Mouse (Mus musculus) spleen, adult 2 months (tissue): ENCODE results near the gene Rin3. TPM values are rescaled to one million over a fixed set of nuclear protein-coding genes. Genes with fewer than 3 reads are reported as not detected.

Experiments used
- DNase-seq, 2 experiments: peaks; one replicate each; pipeline versions ENCODE4 v3.0.0 to v3.0.0-alpha.2; 2012 to 2021; ENCODE audit warnings: low spot score in 2 of 2, low read depth in 1 of 2
- H3K27ac ChIP-seq: fragments of 200-500 bp; 2 replicates; pipeline ENCODE4 v1.5.1; 2012; ENCODE audit warnings: low read length, inconsistent platforms; ENCODE audit not compliant: insufficient read depth
- H3K27me3 ChIP-seq: fragments of 200-500 bp; 2 replicates; pipeline ENCODE4 v1.6.1; 2012; ENCODE audit warnings: mild to moderate bottlenecking, moderate library complexity, low read length, inconsistent platforms; ENCODE audit not compliant: control insufficient read depth, insufficient read depth
- H3K36me3 ChIP-seq: fragments of 200-500 bp; 2 replicates; pipeline ENCODE4 v1.6.1; 2012; ENCODE audit warnings: mild to moderate bottlenecking, low read length, inconsistent platforms; ENCODE audit not compliant: control insufficient read depth, insufficient read depth
- H3K4me1 ChIP-seq: fragments of 200-500 bp; 2 replicates; pipeline ENCODE4 v1.6.1; 2011; ENCODE audit warnings: inconsistent platforms; ENCODE audit not compliant: control insufficient read depth, insufficient read depth, insufficient read length
- H3K4me3 ChIP-seq: fragments of 200-500 bp; 2 replicates; pipeline ENCODE4 v1.5.1; 2011; ENCODE audit warnings: mild to moderate bottlenecking, inconsistent platforms; ENCODE audit not compliant: insufficient read depth, insufficient read length; ENCODE audit errors: extremely low read depth
- CTCF ChIP-seq: fragments of 200-500 bp; IDR thresholded peaks from 2 replicates; pipeline ENCODE4 v1.5.1; 2011; ENCODE audit warnings: mild to moderate bottlenecking, inconsistent platforms; ENCODE audit not compliant: insufficient read depth, insufficient read length, insufficient replicate concordance; ENCODE audit errors: extremely low read depth
- POLR2A ChIP-seq: fragments of 200-500 bp; IDR thresholded peaks from 2 replicates; pipeline ENCODE4 v1.6.1; 2011; ENCODE audit warnings: low read depth, low read length, inconsistent platforms
- WGBS: fragments of 180-500 bp; shearing (Covaris S2); methylation state at CpG from one replicate; pipeline ENCODE4 v1.1.7; 2018; 5-methylcytosine and 5-hydroxymethylcytosine counted together
- polyA plus RNA-seq: library from polyadenylated mRNA; depleted of rRNA; stranded (reverse); fragments of >200 nt; gene quantifications from 2 replicates; pipeline ENCODE4 v1.2.3, GENCODE M21; 2012

The Rin3 gene
- polyA plus RNA-seq, 1 experiment, result 63.4 TPM

- no peak overlapping the region for H3K4me3 ChIP-seq
- peaks cover 2% of the 10 kb centered on the region; the same call in 1 of the 2 replicates for H3K36me3 ChIP-seq
- TF ChIP-seq POLR2A (no peak), CTCF (no peak)
- DNase-seq, result no peak
- peaks cover 16% of the 10 kb centered on the region; the same call in 1 of the 2 replicates for H3K4me1 ChIP-seq
- no peak overlapping the region for H3K27ac ChIP-seq
- 80% methylated on average over 4 of the region's 4 CpGs for WGBS
- no peaks in the 10 kb centered on the region for H3K27me3 ChIP-seq
Observed at GRCm38 (mm10) chr12:102327525-102327924, 44.7 kb downstream of the Rin3 start.

- Histone ChIP-seq H3K4me1 (peaks cover 16% of the 10 kb centered on the region; the same call in 1 of the 2 replicates), H3K4me3 (no peak overlapping the region), H3K27ac (no peak overlapping the region), H3K27me3 (no peaks in the 10 kb centered on the region), H3K36me3 (peaks cover 2% of the 10 kb centered on the region; the same call in 1 of the 2 replicates)
- TF ChIP-seq POLR2A (no peak), CTCF (no peak)
- DNase-seq, result no peak
- WGBS, result 90% methylated on average over 4 of the region's 4 CpGs
Observed at GRCm38 (mm10) chr12:102328090-102328489, 45.2 kb downstream of the Rin3 start.

- TF ChIP-seq POLR2A (no peak), CTCF (no peak)
- 44% methylated on average over 4 of the region's 4 CpGs for WGBS
- Histone ChIP-seq H3K27me3 (no peaks in the 10 kb centered on the region), H3K36me3 (peaks cover 2% of the 10 kb centered on the region; the same call in 1 of the 2 replicates), H3K4me1 (peaks cover 21% of the 10 kb centered on the region; the same call in 1 of the 2 replicates), H3K27ac (no peak overlapping the region), H3K4me3 (no peak overlapping the region)
- peak in 1 of 2 experiments; percentile 51 for DNase-seq
Observed at GRCm38 (mm10) chr12:102330188-102330587, 47.3 kb downstream of the Rin3 start.

- H3K27me3 ChIP-seq, result no peaks in the 10 kb centered on the region
- no peak for DNase-seq
- H3K27ac ChIP-seq, result no peak overlapping the region
- peaks cover 2% of the 10 kb centered on the region; the same call in 1 of the 2 replicates for H3K36me3 ChIP-seq
- H3K4me3 ChIP-seq, result no peak overlapping the region
- TF ChIP-seq CTCF (no peak), POLR2A (no peak)
- peaks cover 21% of the 10 kb centered on the region; the same call in 1 of the 2 replicates for H3K4me1 ChIP-seq
Observed at GRCm38 (mm10) chr12:102330731-102331130, 47.9 kb downstream of the Rin3 start.

GRCm38 (mm10) chr12:102333101-102333500 lies 50.3 kb downstream of the Rin3 start:
- no peak overlapping the region for H3K4me3 ChIP-seq
- WGBS, result 93% methylated on average over 2 of the region's 2 CpGs
- H3K27ac ChIP-seq, result no peak overlapping the region
- peaks cover 21% of the 10 kb centered on the region; the same call in 1 of the 2 replicates for H3K4me1 ChIP-seq
- TF ChIP-seq POLR2A (no peak), CTCF (no peak)
- DNase-seq, result no peak
- H3K36me3 ChIP-seq, result no peaks in the 10 kb centered on the region
- no peaks in the 10 kb centered on the region for H3K27me3 ChIP-seq

- DNase-seq, result peak in 1 of 2 experiments; percentile 27
- Histone ChIP-seq H3K27me3 (no peaks in the 10 kb centered on the region), H3K27ac (no peak overlapping the region), H3K36me3 (no peaks in the 10 kb centered on the region), H3K4me1 (peaks cover 3% of the 10 kb centered on the region; the same call in 1 of the 2 replicates), H3K4me3 (no peak overlapping the region)
- WGBS, result 54% methylated on average over 2 of the region's 2 CpGs
- TF ChIP-seq CTCF, result peak; percentile 13; the same call in 1 of the 2 replicates
- TF ChIP-seq POLR2A, result no peak
Observed at GRCm38 (mm10) chr12:102339085-102339484, 56.2 kb downstream of the Rin3 start.

GRCm38 (mm10) chr12:102340471-102340870 lies 57.6 kb downstream of the Rin3 start:
- H3K27ac ChIP-seq, result peak overlapping the region; percentile 29; the same call in 1 of the 2 replicates
- TF ChIP-seq POLR2A (no peak), CTCF (no peak)
- WGBS, result 69% methylated on average over 6 of the region's 6 CpGs
- no peak overlapping the region for H3K4me3 ChIP-seq
- no peaks in the 10 kb centered on the region for H3K27me3 ChIP-seq
- no peak for DNase-seq
- no peaks in the 10 kb centered on the region for H3K4me1 ChIP-seq
- H3K36me3 ChIP-seq, result no peaks in the 10 kb centered on the region
